Mouse (Mus musculus) testis, adult 2 months (tissue): ENCODE results near the gene Tprn. TPM values are rescaled to one million over a fixed set of nuclear protein-coding genes. Genes with fewer than 3 reads are reported as not detected.

Experiments
- H3K27ac ChIP-seq: fragments of 200-500 bp; 2 replicates; pipeline ENCODE4 v1.5.1; 2012; ENCODE audit warnings: low read depth, low read length; ENCODE audit not compliant: control insufficient read depth, insufficient read depth
- H3K27me3 ChIP-seq: fragments of 200-500 bp; 2 replicates; pipeline ENCODE4 v1.6.1; 2012; ENCODE audit warnings: mild to moderate bottlenecking, low read length, moderate library complexity; ENCODE audit not compliant: control insufficient read depth, insufficient read depth
- H3K36me3 ChIP-seq: fragments of 200-500 bp; 2 replicates; pipeline ENCODE4 v1.6.1; 2012; ENCODE audit warnings: mild to moderate bottlenecking, low read length; ENCODE audit not compliant: control insufficient read depth, insufficient read depth
- H3K4me1 ChIP-seq: fragments of 200-500 bp; 2 replicates; pipeline ENCODE4 v1.6.1; 2012; ENCODE audit warnings: low read length; ENCODE audit not compliant: control insufficient read depth, insufficient read depth
- H3K4me3 ChIP-seq: fragments of 200-500 bp; 2 replicates; pipeline ENCODE4 v1.5.1; 2012; ENCODE audit warnings: low read depth, mild to moderate bottlenecking, low read length, moderate library complexity, mixed read lengths; ENCODE audit not compliant: control insufficient read depth
- CTCF ChIP-seq: fragments of 200-500 bp; IDR thresholded peaks from 2 replicates; pipeline ENCODE4 v1.5.1; 2012; ENCODE audit warnings: low read depth, mild to moderate bottlenecking, inconsistent platforms, low read length, moderate library complexity; ENCODE audit not compliant: control insufficient read depth, insufficient read depth, insufficient replicate concordance
- POLR2A ChIP-seq: fragments of 200-500 bp; IDR thresholded peaks from 2 replicates; pipeline ENCODE4 v1.6.1; 2012; ENCODE audit warnings: low read depth, mild to moderate bottlenecking, inconsistent platforms, low read length, moderate library complexity; ENCODE audit not compliant: control insufficient read depth
- polyA plus RNA-seq: library from polyadenylated mRNA; depleted of rRNA; stranded (reverse); fragments of >200 nt; gene quantifications from 2 replicates; pipeline ENCODE4 v1.2.3, GENCODE M21; 2012

Tprn gene
- polyA plus RNA-seq, 1 experiment = 357 TPM

- H3K27me3 ChIP-seq = no peaks in the 10 kb centered on the region
- H3K4me1 ChIP-seq = peaks cover 2% of the 10 kb centered on the region; the same call in 1 of the 2 replicates
- no peaks in the 10 kb centered on the region for H3K36me3 ChIP-seq
- TF ChIP-seq CTCF = no peak
- no peak for TF ChIP-seq POLR2A
- no peak overlapping the region for H3K4me3 ChIP-seq
- H3K27ac ChIP-seq = no peak overlapping the region
Observed at GRCm38 (mm10) chr2:25229582-25229981, 32.8 kb upstream of the Tprn start.

- Histone ChIP-seq H3K4me1 (peaks cover 2% of the 10 kb centered on the region; the same call in 1 of the 2 replicates), H3K36me3 (no peaks in the 10 kb centered on the region), H3K27ac (no peak overlapping the region), H3K27me3 (no peaks in the 10 kb centered on the region), H3K4me3 (no peak overlapping the region)
- TF ChIP-seq POLR2A = no peak
- no peak for TF ChIP-seq CTCF
Observed at GRCm38 (mm10) chr2:25230581-25230980, 31.8 kb upstream of the Tprn start.

GRCm38 (mm10) chr2:25231038-25231437 lies 31.4 kb upstream of the Tprn start:
- H3K36me3 ChIP-seq = no peaks in the 10 kb centered on the region
- TF ChIP-seq POLR2A = no peak
- no peak for TF ChIP-seq CTCF
- no peaks in the 10 kb centered on the region for H3K27me3 ChIP-seq
- H3K4me3 ChIP-seq = no peak overlapping the region
- peaks cover 2% of the 10 kb centered on the region; the same call in 1 of the 2 replicates for H3K4me1 ChIP-seq
- H3K27ac ChIP-seq = no peak overlapping the region

GRCm38 (mm10) chr2:25233421-25233820 lies 29.0 kb upstream of the Tprn start:
- H3K4me1 ChIP-seq = no peaks in the 10 kb centered on the region
- no peaks in the 10 kb centered on the region for H3K27me3 ChIP-seq
- H3K4me3 ChIP-seq = no peak overlapping the region
- H3K36me3 ChIP-seq = no peaks in the 10 kb centered on the region
- no peak overlapping the region for H3K27ac ChIP-seq
- no peak for TF ChIP-seq CTCF
- TF ChIP-seq POLR2A = no peak

DNA sequence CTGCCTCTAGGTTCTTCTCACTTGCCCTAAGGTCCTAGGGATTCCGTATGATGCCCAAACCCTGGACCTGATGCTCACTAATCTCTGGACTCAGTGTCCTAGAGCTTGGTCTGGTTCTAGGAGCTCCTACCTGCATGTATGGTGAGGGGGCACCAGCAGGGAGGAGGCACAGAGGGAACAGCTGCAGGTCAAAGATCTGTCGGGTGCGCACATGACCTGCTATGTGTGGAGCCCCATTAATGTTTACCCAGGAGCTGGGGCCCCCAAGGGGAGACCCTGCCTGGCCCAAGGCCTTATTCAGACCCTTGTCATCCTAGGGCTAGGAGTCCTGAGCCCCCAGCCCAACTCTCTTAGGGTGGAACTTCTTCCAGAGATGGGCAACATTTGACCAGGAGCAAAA lies 28.4 kb upstream of the Tprn start, which contains the start of gene Slc34a3:
Slc34a3 (minus strand) TSS at position 315 of the 400 bp plus-strand sequence.
- TF ChIP-seq CTCF = no peak
- no peak within 1 kb of the TSS for H3K27ac ChIP-seq
- H3K4me3 ChIP-seq = no peak within 1 kb of the TSS
- no peaks in the 10 kb centered on the region for H3K4me1 ChIP-seq
- no peaks in the 10 kb centered on the region for H3K27me3 ChIP-seq
- no peaks in the 10 kb centered on the region for H3K36me3 ChIP-seq

DNA sequence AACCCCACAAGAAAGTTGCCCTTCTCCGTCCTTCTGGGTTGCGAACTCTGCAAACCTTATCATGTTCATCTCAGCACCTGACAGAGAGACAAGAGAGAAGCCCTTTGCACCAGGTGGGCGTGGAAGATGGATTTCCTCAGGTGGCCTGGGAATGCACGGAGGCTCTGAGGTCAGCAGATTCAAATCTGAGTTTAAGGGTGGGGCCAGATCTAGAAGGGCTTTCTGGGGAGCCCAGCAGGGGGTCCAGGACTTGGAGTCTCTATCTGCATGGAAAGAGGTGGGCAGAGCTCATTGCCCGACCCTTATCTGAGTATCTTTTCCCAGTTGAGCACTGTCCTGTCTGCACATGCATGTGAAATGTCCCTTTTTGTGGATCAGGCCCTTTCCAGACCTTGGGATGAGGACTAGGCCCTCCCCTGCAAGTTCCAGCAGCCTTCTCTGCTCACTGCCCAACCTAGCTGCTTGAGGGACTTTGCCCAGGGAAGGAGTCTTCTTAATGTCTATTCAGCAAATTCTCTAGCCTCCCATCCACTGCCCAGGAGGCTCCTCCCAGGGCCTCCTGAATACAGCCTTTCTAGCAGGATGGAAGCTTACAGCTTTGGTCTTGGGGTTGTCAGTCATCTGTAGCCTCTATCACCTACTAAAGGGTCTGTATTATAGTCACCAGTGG lies 27.7 kb upstream of the Tprn start:
- Histone ChIP-seq H3K27ac (no peak overlapping the region), H3K36me3 (no peaks in the 10 kb centered on the region), H3K4me3 (no peak overlapping the region), H3K27me3 (no peaks in the 10 kb centered on the region), H3K4me1 (no peaks in the 10 kb centered on the region)
- TF ChIP-seq POLR2A (no peak), CTCF (no peak)

GRCm38 (mm10) chr2:25236614-25237013 lies 25.8 kb upstream of the Tprn start, which contains the start of gene Rnf224:
Gene Rnf224 (minus strand): TSS chr2:25236787.
- Histone ChIP-seq H3K27me3 (no peaks in the 10 kb centered on the region), H3K36me3 (no peaks in the 10 kb centered on the region), H3K4me3 (no peak within 1 kb of the TSS), H3K4me1 (peaks cover 14% of the 10 kb centered on the region), H3K27ac (no peak within 1 kb of the TSS)
- no peak for TF ChIP-seq CTCF
- TF ChIP-seq POLR2A = no peak

GRCm38 (mm10) chr2:25237522-25237921 lies 24.9 kb upstream of the Tprn start:
- no peaks in the 10 kb centered on the region for H3K27me3 ChIP-seq
- no peak overlapping the region for H3K27ac ChIP-seq
- no peak for TF ChIP-seq POLR2A
- TF ChIP-seq CTCF = no peak

More at GRCm38 (mm10) chr2:25237522-25237921, 24.9 kb upstream of the Tprn start:
- Histone ChIP-seq H3K4me1 (peaks cover 18% of the 10 kb centered on the region), H3K4me3 (no peak overlapping the region), H3K36me3 (no peaks in the 10 kb centered on the region)
